Mouse (Mus musculus) hindbrain, embryonic 15.5 days (tissue): Measurements from ENCODE around the gene Nudt13. TPM values are rescaled to one million over a fixed set of nuclear protein-coding genes. Genes with fewer than 3 reads are reported as not detected.

ENCODE experiments used
- ATAC-seq: fragments of 200-750 bp; cut with Nextera tagmentation; 2 replicates; pipeline ENCODE4 v1.8.0; 2017; ENCODE audit warnings: low read depth, moderate number of reproducible peaks, moderate TSS enrichment; ENCODE audit not compliant: low FRiP score
- H3K27ac ChIP-seq: fragments of 300-500 bp; sonication (generic); replicated peaks from 2 replicates; pipeline ENCODE4 v1.5.1; 2015; ENCODE audit warnings: mild to moderate bottlenecking, inconsistent platforms
- H3K27me3 ChIP-seq: fragments of 300-500 bp; sonication (generic); 2 replicates; pipeline ENCODE4 v1.6.1; 2015; ENCODE audit warnings: control low read depth, inconsistent platforms
- H3K36me3 ChIP-seq: fragments of 300-500 bp; sonication (generic); 2 replicates; pipeline ENCODE4 v1.6.1; 2015; ENCODE audit warnings: control low read depth, inconsistent platforms
- H3K4me1 ChIP-seq: fragments of 300-500 bp; sonication (generic); replicated peaks from 2 replicates; pipeline ENCODE4 v1.6.1; 2015; ENCODE audit warnings: control low read depth, inconsistent platforms
- H3K4me2 ChIP-seq: fragments of 300-500 bp; sonication (generic); 2 replicates; pipeline ENCODE4 v1.6.1; 2015; ENCODE audit warnings: moderate library complexity, mild to moderate bottlenecking, inconsistent platforms
- H3K4me3 ChIP-seq: fragments of 300-500 bp; sonication (generic); 2 replicates; pipeline ENCODE4 v1.5.1; 2015; ENCODE audit warnings: mild to moderate bottlenecking, inconsistent platforms
- H3K9ac ChIP-seq: fragments of 300-500 bp; sonication (generic); 2 replicates; pipeline ENCODE4 v1.6.1; 2015; ENCODE audit warnings: inconsistent platforms
- H3K9me3 ChIP-seq: fragments of 300-500 bp; sonication (generic); 2 replicates; pipeline ENCODE4 v1.6.1; 2016; ENCODE audit warnings: control low read depth, inconsistent platforms
- WGBS: fragments of 180-500 bp; shearing (Covaris S2); methylation state at CpG from one replicate; pipeline ENCODE4 v1.1.7; 2015; 5-methylcytosine and 5-hydroxymethylcytosine counted together
- polyA plus RNA-seq: library from polyadenylated mRNA; unstranded; fragments of >200 nt; fragmentation: Nextera tagmentation; extraction: Ambion mirVana; gene quantifications from 2 replicates; pipeline ENCODE4 v1.2.1, GENCODE M21; 2015

Gene Nudt13
- polyA plus RNA-seq, 1 experiment from 2014 or later: 14.2 TPM

- Histone ChIP-seq H3K9ac (peak overlapping the region; percentile 69), H3K4me3 (peak overlapping the region; percentile 70), H3K27ac (peak overlapping the region; percentile 76), H3K36me3 (peaks cover 19% of the 10 kb centered on the region), H3K9me3 (no peaks in the 10 kb centered on the region), H3K27me3 (no peaks in the 10 kb centered on the region), H3K4me1 (peaks cover 25% of the 10 kb centered on the region), H3K4me2 (peak overlapping the region; percentile 61)
- peak; percentile 79 for ATAC-seq
- 3% methylated on average over 15 of the region's 15 CpGs for WGBS
These were observed 53.0 kb downstream of the Nudt13 start for GRCm38 (mm10) chr14:20347441-20347990.

- WGBS: under 1% methylated on average over 38 of the region's 42 CpGs
- H3K9ac ChIP-seq: peak within 1 kb of the TSS; percentile 87
- H3K36me3 ChIP-seq: peaks cover 18% of the 10 kb centered on the region
- no peaks in the 10 kb centered on the region for H3K9me3 ChIP-seq
- peak within 1 kb of the TSS; percentile 90 for H3K27ac ChIP-seq
- peak; percentile 99 for ATAC-seq
- peak within 1 kb of the TSS; percentile 89 for H3K4me2 ChIP-seq
- H3K4me3 ChIP-seq: peak within 1 kb of the TSS; percentile 70
- H3K4me1 ChIP-seq: peaks cover 25% of the 10 kb centered on the region
- no peaks in the 10 kb centered on the region for H3K27me3 ChIP-seq
These were observed 53.6 kb downstream of the Nudt13 start, which contains the start of the genes Ecd and Fam149b for GRCm38 (mm10) chr14:20347991-20348541. Gene Ecd, minus strand, starts transcription at chr14:20348121. Gene Fam149b, plus strand, starts transcription at chr14:20348162.

- Histone ChIP-seq H3K4me3 (no peak overlapping the region), H3K36me3 (peaks cover 82% of the 10 kb centered on the region), H3K4me1 (no peaks in the 10 kb centered on the region), H3K9ac (no peak overlapping the region), H3K27me3 (no peaks in the 10 kb centered on the region), H3K9me3 (no peaks in the 10 kb centered on the region), H3K27ac (no peak overlapping the region), H3K4me2 (no peak overlapping the region)
- ATAC-seq: no peak
- WGBS: 97% methylated on average over 4 of the region's 4 CpGs
These were observed 68.7 kb downstream of the Nudt13 start for GRCm38 (mm10) chr14:20363230-20363629.

Other genes starting within 250 kb of the Nudt13 start
- gene Saysd1, start 156.2 kb upstream of the Nudt13 start, polyA plus RNA-seq: 12.0 and 12.1 TPM in 2 replicates
- gene Kcnk5, start 112.9 kb upstream of the Nudt13 start, polyA plus RNA-seq: 1.3 and 1.9 TPM in 2 replicates
- gene Kcnk16, start 25.5 kb upstream of the Nudt13 start, polyA plus RNA-seq: not detected in 2 replicates
- 47.9 and 49.6 TPM in 2 replicates for gene Ecd, start 53.4 kb downstream of the Nudt13 start, polyA plus RNA-seq
- gene Fam149b, start 53.5 kb downstream of the Nudt13 start, polyA plus RNA-seq: 40.0 and 43.0 TPM in 2 replicates
- gene Dnajc9, start 94.2 kb downstream of the Nudt13 start, polyA plus RNA-seq: 125 and 131 TPM in 2 replicates
- 65.4 and 67.4 TPM in 2 replicates for gene Mrps16, start 98.9 kb downstream of the Nudt13 start, polyA plus RNA-seq
- 1.1 and 1.5 TPM in 2 replicates for gene Cfap70, start 157.5 kb downstream of the Nudt13 start, polyA plus RNA-seq
- 15.8 and 20.6 TPM in 2 replicates for gene Anxa7, start 185.4 kb downstream of the Nudt13 start, polyA plus RNA-seq
- 0.39 and 0.67 TPM in 2 replicates for gene Mss51, start 202.2 kb downstream of the Nudt13 start, polyA plus RNA-seq